In the genomic region with DNA sequence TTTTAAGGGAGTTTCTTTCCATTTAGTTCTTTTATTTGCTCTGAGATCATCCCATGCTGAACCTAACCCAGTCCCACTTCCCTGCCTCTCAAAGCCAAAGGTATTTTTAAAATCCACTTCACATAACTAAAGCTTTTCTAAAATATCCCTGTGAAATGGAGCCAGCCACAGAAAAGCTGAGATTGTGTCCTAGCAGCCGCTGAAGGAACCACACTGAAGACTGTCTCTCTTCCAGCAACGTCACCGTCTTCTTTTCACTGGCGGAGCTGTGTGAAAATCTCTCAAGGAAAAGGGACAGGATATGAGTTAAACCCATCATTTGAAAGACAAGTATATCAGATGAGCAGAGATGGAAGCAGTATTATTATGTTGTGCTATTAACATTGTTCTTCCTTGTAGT, we compare ENCODE assay signal across 19 mouse cellular contexts. TPM values are rescaled to one million over a fixed set of nuclear protein-coding genes. Genes with fewer than 3 reads are reported as not detected.
A peak's percentile ranks its signal among the peaks of the same experiment; 100 is the strongest.
DNase-seq lines count a peak whose midpoint lies in the region.
"Had no signal": no experiment of that assay in that cellular context is flagged by ENCODE, and none has a peak within 500 bp of the region (broad histone marks: within the 10 kb centered on the region; RNA-seq: fewer than 3 reads in every experiment).

No protein-coding gene starts in this region.

- DNase-seq in frontal cortex, postnatal 36 days (ENCODE audit: low spot score in 2 of 2), result peak; percentile 20 to 46
- no peak for DNase-seq in frontal cortex, postnatal 25 days (ENCODE audit: low spot score in 2 of 2)
- DNase-seq in left cerebral cortex, postnatal 14 days (ENCODE audit: low spot score in 2 of 2), result peak; percentile 46
- no peak for DNase-seq in left cerebral cortex, adult 8-10 months (ENCODE audit: low spot score in 2 of 2)
- peak; percentile 52 to 59 for DNase-seq in right cerebral cortex, postnatal 10 days (ENCODE audit: low spot score in 2 of 2)
- DNase-seq in right cerebral cortex, postnatal 14 days, result no peak
- DNase-seq in telencephalon, adult 2 months (ENCODE audit: low read depth, low spot score), result peak; percentile 42
- no peak for DNase-seq in lung, adult 18-20 months
- DNase-seq: adrenal gland, adult 2 months; adrenal gland, postnatal 10 days; adrenal gland, postnatal 25 days; cerebellum, adult 11-12 months; cerebellum, adult 2 months; cerebellum, adult 9-10 months; cerebellum, postnatal 10 days; cerebellum, postnatal 25 days had no signal

- intact Hi-C loops in left cerebral cortex, postnatal 14 days (cut with DNase I), result no loop called here

RNA-seq across cellular contexts. Expression of gene Gm9376, which starts 53.3 kb away (rescaled TPM):
- total RNA-seq in left cerebral cortex, postnatal 14 days (2021), result not detected
- total RNA-seq in left cerebral cortex, adult 8-10 months (2022), result not detected
- total RNA-seq: adrenal gland, adult 2 months; adrenal gland, postnatal 10 days; adrenal gland, postnatal 25 days; adrenal gland, postnatal 4 days; ES-E14; MEL had no signal

Comparison
In these comparisons a context has a peak if more than half of its experiments do, and no peak if none do; other contexts are left out.
1. DNase-seq: peak in frontal cortex, postnatal 36 days (2 of 2), left cerebral cortex, postnatal 14 days (2 of 2), right cerebral cortex, postnatal 10 days (2 of 2) and telencephalon, adult 2 months (single experiment); none in frontal cortex, postnatal 25 days (0 of 2), left cerebral cortex, adult 8-10 months (0 of 2), right cerebral cortex, postnatal 14 days (single experiment) and lung, adult 18-20 months (0 of 2).